Mouse (Mus musculus): Measurements from ENCODE around the gene Bcl6. TPM values are rescaled to one million over a fixed set of nuclear protein-coding genes. Genes with fewer than 3 reads are reported as not detected.

Bcl6 gene
- polyA plus RNA-seq, 1 experiment from 2014 or later, result 1.6 TPM

DNA sequence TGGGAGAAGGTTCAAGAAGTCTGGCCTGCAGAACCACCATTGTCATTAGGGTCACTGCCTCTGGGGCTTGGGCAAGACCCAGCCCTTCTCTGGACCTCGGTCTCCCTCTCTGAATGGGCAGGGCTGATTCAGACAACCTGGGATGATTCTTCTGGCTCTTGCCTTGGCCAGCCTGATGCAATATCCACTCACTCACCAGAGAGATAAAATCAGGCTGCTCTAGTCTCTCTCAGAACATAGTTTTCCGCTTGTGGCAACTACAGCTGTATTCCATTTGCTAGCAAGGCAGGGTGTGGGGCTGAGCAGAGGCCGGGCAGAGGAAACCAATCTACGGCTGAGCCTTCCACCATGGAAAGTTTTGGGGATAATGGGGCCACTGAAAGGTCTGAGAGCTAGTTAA, 19.8 kb downstream of the Bcl6 start:
- Histone ChIP-seq H3K36me3 (ENCODE audit: control insufficient read depth, insufficient read depth, low read length) (peaks cover 15% of the 10 kb centered on the region), H3K4me1 (replicated peaks; ENCODE audit: control insufficient read depth, insufficient read depth, low read length) (no peaks in the 10 kb centered on the region; the same call in 1 of the 2 replicates), H3K9ac (ENCODE audit: low read length) (no peak overlapping the region), H3K9me3 (ENCODE audit: control insufficient read depth, low read length) (no peaks in the 10 kb centered on the region), H3K4me3 (ENCODE audit: low read length) (no peak overlapping the region), H3K4me2 (ENCODE audit: low read depth, low read length) (no peak overlapping the region), H3K27me3 (ENCODE audit: control insufficient read depth, insufficient read depth, low read depth, low read length) (no peaks in the 10 kb centered on the region), H3K27ac (ENCODE audit: low read length) (peak overlapping the region; percentile 69)
- WGBS, result 59% methylated on average over 4 of the region's 4 CpGs
- peak; percentile 81 for ATAC-seq (ENCODE audit: low read depth)

DNA sequence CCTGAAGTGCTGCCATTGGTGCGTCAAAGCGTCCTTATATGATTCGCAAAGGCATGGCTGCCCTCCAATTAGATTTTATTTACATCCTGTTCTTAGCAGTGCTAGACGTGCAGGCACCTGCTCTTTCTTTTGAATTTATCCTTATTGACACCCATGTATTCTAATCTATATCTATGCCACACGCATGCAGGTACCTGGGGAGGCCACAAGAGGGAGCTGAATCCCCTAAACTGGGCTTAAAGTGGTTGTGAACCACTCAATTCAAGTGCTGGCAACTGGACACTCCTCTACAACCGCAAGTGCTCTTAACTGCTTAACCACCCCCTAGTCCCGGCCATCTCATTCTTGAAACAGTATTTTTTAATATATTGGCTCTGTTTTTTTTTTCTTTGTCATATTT, 21.4 kb downstream of the Bcl6 start:
- Histone ChIP-seq H3K9ac (ENCODE audit: low read length) (no peak overlapping the region), H3K4me3 (ENCODE audit: low read length) (no peak overlapping the region), H3K4me2 (ENCODE audit: low read depth, low read length) (no peak overlapping the region), H3K4me1 (replicated peaks; ENCODE audit: control insufficient read depth, insufficient read depth, low read length) (no peaks in the 10 kb centered on the region; the same call in 1 of the 2 replicates), H3K27ac (ENCODE audit: low read length) (no peak overlapping the region), H3K27me3 (ENCODE audit: control insufficient read depth, insufficient read depth, low read depth, low read length) (no peaks in the 10 kb centered on the region), H3K9me3 (ENCODE audit: control insufficient read depth, low read length) (no peaks in the 10 kb centered on the region), H3K36me3 (ENCODE audit: control insufficient read depth, insufficient read depth, low read length) (peaks cover 15% of the 10 kb centered on the region)
- WGBS, result 80% methylated on average over 7 of the region's 7 CpGs
- ATAC-seq (ENCODE audit: low read depth), result no peak

DNA sequence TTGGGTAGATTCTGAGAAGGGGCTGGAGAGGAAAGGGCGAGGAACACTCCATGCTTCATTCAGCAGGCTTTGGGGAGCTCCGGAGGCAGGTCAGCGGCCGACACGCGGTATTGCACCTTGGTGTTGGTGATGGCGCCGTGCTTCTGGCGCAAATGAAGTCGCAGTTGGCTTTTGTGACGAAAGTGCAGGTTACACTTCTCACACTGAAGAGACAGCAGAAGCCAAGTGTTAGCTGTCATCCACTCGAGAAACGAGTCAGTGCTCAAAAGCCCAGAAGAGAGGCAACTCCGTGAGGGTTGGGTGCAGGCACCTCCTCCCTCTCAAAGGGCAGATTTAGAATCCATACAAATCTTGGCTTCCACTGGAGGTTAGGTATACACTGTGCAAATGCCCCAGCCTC, 22.6 kb downstream of the Bcl6 start:
- no peak overlapping the region for H3K4me2 ChIP-seq (ENCODE audit: low read depth, low read length)
- ATAC-seq (ENCODE audit: low read depth), result no peak
- no peaks in the 10 kb centered on the region for H3K27me3 ChIP-seq (ENCODE audit: control insufficient read depth, insufficient read depth, low read depth, low read length)
- H3K9me3 ChIP-seq (ENCODE audit: control insufficient read depth, low read length), result no peaks in the 10 kb centered on the region
- H3K4me1 ChIP-seq (replicated peaks; ENCODE audit: control insufficient read depth, insufficient read depth, low read length), result no peaks in the 10 kb centered on the region; the same call in 1 of the 2 replicates
- 84% methylated on average over 14 of the region's 14 CpGs for WGBS
- peaks cover 12% of the 10 kb centered on the region for H3K36me3 ChIP-seq (ENCODE audit: control insufficient read depth, insufficient read depth, low read length)
- H3K27ac ChIP-seq (ENCODE audit: low read length), result no peak overlapping the region
- H3K9ac ChIP-seq (ENCODE audit: low read length), result no peak overlapping the region
- H3K4me3 ChIP-seq (ENCODE audit: low read length), result no peak overlapping the region

DNA sequence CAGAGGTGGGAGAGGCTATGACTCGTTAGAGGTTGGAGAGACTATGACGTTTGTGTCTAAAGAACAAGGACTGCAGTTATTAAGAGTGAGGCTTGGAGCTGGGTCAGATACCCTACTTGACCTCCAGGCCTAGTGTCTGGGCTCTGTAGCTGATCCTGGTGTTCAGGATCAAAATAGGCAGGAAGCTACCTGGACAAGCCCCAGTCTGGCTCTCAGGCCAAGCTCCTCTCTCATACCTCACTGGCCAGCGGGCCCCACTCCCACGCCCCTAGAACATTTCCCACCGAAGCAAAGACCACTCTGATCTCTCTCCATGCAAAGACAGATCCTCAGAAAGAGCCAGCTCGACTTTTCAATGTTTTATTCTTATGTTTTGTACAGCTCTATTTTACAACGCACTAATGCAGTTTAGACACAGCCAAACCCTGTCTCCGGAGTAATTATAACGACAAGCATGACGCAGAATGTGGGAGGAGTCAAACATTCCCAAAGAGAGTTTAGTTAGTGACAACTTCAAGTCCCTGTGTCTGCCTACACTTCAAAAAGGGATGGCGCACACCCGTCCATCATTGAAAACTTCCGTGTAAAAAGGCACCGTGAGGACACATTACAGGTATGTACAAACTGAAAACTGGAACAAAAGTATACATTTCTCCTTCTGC, 23.8 kb downstream of the Bcl6 start:
- Histone ChIP-seq H3K4me1 (replicated peaks; ENCODE audit: control insufficient read depth, insufficient read depth, low read length) (no peaks in the 10 kb centered on the region; the same call in 1 of the 2 replicates), H3K36me3 (ENCODE audit: control insufficient read depth, insufficient read depth, low read length) (peaks cover 12% of the 10 kb centered on the region), H3K9me3 (ENCODE audit: control insufficient read depth, low read length) (no peaks in the 10 kb centered on the region), H3K9ac (ENCODE audit: low read length) (no peak overlapping the region), H3K4me2 (ENCODE audit: low read depth, low read length) (no peak overlapping the region), H3K4me3 (ENCODE audit: low read length) (no peak overlapping the region), H3K27ac (ENCODE audit: low read length) (no peak overlapping the region), H3K27me3 (ENCODE audit: control insufficient read depth, insufficient read depth, low read depth, low read length) (no peaks in the 10 kb centered on the region)
- no peak for ATAC-seq (ENCODE audit: low read depth)
- 74% methylated on average over 14 of the region's 14 CpGs for WGBS

DNA sequence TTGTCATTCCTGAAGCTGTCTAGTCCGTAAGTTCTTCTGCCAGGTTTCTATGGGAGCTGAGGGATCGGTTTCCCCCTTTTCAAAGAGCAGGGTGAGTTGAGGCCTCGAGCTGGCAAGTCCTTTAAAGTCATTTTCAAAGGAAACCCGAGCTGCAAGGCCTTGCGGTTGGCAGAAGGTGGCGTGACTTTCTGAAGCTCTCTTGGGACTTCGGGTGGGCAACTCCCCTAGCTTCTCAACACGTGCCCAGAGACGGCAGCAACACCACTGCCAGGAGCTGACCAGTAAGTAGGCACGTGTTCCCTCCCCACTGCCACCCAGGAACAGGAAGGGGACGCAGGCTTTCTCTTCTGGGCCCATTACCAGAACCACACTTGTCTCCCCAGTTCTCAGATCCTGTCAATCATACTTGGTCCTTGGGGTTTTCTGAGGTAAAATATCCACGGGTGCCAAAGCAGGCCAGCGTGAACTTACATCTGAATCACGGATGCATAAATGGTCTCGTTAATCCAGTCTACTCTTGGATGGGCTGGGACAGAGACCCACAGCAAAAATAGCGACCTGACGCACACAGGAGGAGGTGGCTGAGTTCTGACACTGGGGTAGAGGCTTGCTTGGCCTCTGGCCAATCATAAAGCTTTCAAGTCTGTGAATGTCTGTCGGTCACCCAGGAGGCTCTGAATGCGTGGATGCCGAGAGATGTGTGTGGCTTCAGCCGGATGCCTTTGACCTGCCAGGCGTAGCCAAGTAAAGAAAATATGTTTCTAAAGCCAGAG, 24.6 kb downstream of the Bcl6 start:
- Histone ChIP-seq H3K4me1 (replicated peaks; ENCODE audit: control insufficient read depth, insufficient read depth, low read length) (no peaks in the 10 kb centered on the region), H3K36me3 (ENCODE audit: control insufficient read depth, insufficient read depth, low read length) (peaks cover 12% of the 10 kb centered on the region), H3K27me3 (ENCODE audit: control insufficient read depth, insufficient read depth, low read depth, low read length) (no peaks in the 10 kb centered on the region), H3K9me3 (ENCODE audit: control insufficient read depth, low read length) (no peaks in the 10 kb centered on the region), H3K4me3 (ENCODE audit: low read length) (no peak overlapping the region), H3K4me2 (ENCODE audit: low read depth, low read length) (no peak overlapping the region), H3K27ac (ENCODE audit: low read length) (no peak overlapping the region), H3K9ac (ENCODE audit: low read length) (no peak overlapping the region)
- ATAC-seq (ENCODE audit: low read depth), result no peak
- 65% methylated on average over 22 of the region's 22 CpGs for WGBS

DNA sequence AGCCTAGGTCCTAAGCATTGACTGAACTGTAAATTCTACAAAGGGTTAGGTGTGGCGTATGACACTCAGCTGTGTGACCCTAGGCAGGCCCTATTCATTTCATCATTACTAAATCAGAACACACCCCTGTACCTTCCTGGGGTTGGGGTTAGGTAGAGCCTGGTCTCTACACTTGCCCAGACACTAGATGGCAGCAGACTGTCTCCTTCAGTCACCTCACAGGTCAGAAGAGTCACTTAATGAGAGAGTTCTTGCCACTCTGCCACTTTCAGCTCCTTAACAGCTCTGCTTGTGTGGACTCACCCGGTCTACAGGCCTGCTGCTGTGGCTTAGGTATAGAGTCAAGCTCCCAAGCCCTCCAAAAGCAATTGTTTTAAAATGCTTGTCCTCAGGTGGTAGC, 26.3 kb downstream of the Bcl6 start:
- Histone ChIP-seq H3K4me3 (ENCODE audit: low read length) (no peak overlapping the region), H3K27me3 (ENCODE audit: control insufficient read depth, insufficient read depth, low read depth, low read length) (no peaks in the 10 kb centered on the region), H3K4me1 (replicated peaks; ENCODE audit: control insufficient read depth, insufficient read depth, low read length) (no peaks in the 10 kb centered on the region), H3K9me3 (ENCODE audit: control insufficient read depth, low read length) (no peaks in the 10 kb centered on the region), H3K9ac (ENCODE audit: low read length) (no peak overlapping the region), H3K36me3 (ENCODE audit: control insufficient read depth, insufficient read depth, low read length) (peaks cover 1% of the 10 kb centered on the region; the same call in 1 of the 2 replicates), H3K4me2 (ENCODE audit: low read depth, low read length) (no peak overlapping the region), H3K27ac (ENCODE audit: low read length) (no peak overlapping the region)
- 67% methylated on average over 2 of the region's 2 CpGs for WGBS
- ATAC-seq (ENCODE audit: low read depth), result no peak

DNA sequence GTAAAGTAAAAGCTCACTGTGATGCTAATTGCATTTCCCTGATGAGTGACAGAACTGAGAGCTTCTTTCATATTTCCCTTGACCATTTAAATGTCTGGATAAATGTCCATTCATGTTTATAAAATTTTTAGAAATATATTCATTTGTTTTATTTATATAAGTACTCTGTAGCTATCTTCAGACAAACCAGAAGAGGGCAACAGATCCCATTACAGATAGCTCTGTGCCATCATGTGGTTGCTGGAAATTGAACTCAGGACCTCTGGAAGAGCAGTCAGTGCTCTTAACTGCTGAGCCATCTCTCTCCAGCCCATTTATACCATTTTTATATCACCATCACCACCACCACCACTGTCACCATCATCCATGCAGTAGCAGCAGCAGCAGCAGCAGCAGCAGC, 29.7 kb downstream of the Bcl6 start:
- no peaks in the 10 kb centered on the region for H3K4me1 ChIP-seq (replicated peaks; ENCODE audit: control insufficient read depth, insufficient read depth, low read length)
- no peak overlapping the region for H3K4me3 ChIP-seq (ENCODE audit: low read length)
- no peaks in the 10 kb centered on the region for H3K36me3 ChIP-seq (ENCODE audit: control insufficient read depth, insufficient read depth, low read length)
- H3K9ac ChIP-seq (ENCODE audit: low read length), result no peak overlapping the region
- H3K27ac ChIP-seq (ENCODE audit: low read length), result no peak overlapping the region
- no peaks in the 10 kb centered on the region for H3K27me3 ChIP-seq (ENCODE audit: control insufficient read depth, insufficient read depth, low read depth, low read length)
- H3K4me2 ChIP-seq (ENCODE audit: low read depth, low read length), result no peak overlapping the region
- H3K9me3 ChIP-seq (ENCODE audit: control insufficient read depth, low read length), result no peaks in the 10 kb centered on the region
- no peak for ATAC-seq (ENCODE audit: low read depth)

DNA sequence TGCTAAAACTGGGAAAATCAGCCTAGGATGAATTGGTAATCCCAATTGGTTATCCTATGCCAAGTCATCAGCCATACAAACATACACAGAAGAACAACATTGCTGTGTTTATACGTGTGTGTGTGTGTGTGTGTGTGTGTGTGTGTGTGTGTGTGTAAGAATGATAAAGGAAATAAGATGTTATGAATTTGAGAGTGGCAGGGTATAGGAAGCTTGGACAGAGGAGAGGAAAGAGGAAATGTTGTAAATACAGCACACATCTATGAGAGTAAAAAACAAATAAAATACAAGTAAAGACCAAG, 34.7 kb downstream of the Bcl6 start:
- Histone ChIP-seq H3K4me1 (replicated peaks; ENCODE audit: control insufficient read depth, insufficient read depth, low read length) (no peaks in the 10 kb centered on the region), H3K9ac (ENCODE audit: low read length) (no peak overlapping the region), H3K4me2 (ENCODE audit: low read depth, low read length) (no peak overlapping the region), H3K27ac (ENCODE audit: low read length) (no peak overlapping the region), H3K36me3 (ENCODE audit: control insufficient read depth, insufficient read depth, low read length) (no peaks in the 10 kb centered on the region), H3K9me3 (ENCODE audit: control insufficient read depth, low read length) (no peaks in the 10 kb centered on the region), H3K27me3 (ENCODE audit: control insufficient read depth, insufficient read depth, low read depth, low read length) (no peaks in the 10 kb centered on the region), H3K4me3 (ENCODE audit: low read length) (no peak overlapping the region)
- WGBS, result 3% methylated on average over 1 of the region's 1 CpGs
- ATAC-seq (ENCODE audit: low read depth), result no peak

DNA sequence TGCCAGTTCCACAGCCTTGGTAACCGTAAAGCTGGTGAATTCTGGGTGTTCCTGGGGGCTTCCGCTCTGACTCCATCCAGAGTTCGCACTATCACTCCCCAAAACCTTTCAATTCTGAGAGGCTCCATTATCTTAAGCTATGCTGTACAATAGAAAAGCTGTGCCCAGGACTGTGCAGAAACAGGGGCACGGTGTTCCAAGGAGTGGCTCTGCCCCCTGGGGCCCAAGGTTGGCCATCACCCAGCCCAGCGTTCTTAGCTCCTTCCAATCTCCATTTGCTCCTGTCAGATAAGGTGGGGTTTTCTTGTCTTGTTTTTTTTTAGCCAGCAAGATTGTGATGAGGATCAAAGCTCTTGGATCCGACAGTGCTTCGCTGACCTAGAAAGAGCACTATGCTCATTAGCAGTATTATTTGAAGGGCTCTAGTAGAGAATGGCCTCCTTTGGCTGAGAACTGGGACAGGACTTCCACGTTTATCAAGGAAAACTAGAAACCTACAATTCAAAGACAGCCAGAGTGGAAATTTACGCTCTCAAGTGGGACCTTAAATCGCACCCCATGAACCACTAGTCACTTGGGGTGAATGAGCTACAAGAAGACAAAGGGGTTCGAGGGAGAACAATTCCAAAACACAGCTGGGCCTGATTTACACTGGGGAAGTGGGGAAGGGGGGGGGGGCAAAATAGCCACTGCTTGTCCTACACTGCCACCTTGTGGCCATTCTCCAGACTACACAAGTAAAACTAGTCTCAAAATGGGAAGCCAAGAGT, 35.3 kb downstream of the Bcl6 start:
- H3K27ac ChIP-seq (ENCODE audit: low read length), result no peak overlapping the region
- WGBS, result 50% methylated on average over 11 of the region's 11 CpGs
- H3K9me3 ChIP-seq (ENCODE audit: control insufficient read depth, low read length), result no peaks in the 10 kb centered on the region
- peak; percentile 43; the same call in 1 of the 2 replicates for ATAC-seq (ENCODE audit: low read depth)
- no peak overlapping the region for H3K4me3 ChIP-seq (ENCODE audit: low read length)
- H3K36me3 ChIP-seq (ENCODE audit: control insufficient read depth, insufficient read depth, low read length), result no peaks in the 10 kb centered on the region
- no peak overlapping the region for H3K9ac ChIP-seq (ENCODE audit: low read length)
- no peaks in the 10 kb centered on the region for H3K4me1 ChIP-seq (replicated peaks; ENCODE audit: control insufficient read depth, insufficient read depth, low read length)
- no peak overlapping the region for H3K4me2 ChIP-seq (ENCODE audit: low read depth, low read length)
- H3K27me3 ChIP-seq (ENCODE audit: control insufficient read depth, insufficient read depth, low read depth, low read length), result no peaks in the 10 kb centered on the region

Data from lung, embryonic 16.5 days (tissue).